Mouse (Mus musculus) neural tube, embryonic 15.5 days (tissue): ENCODE measurements around the gene Jup. TPM values are rescaled to one million over a fixed set of nuclear protein-coding genes. Genes with fewer than 3 reads are reported as not detected.
A peak's percentile ranks its signal among the peaks of the same experiment; 100 is the strongest.

ENCODE experiments used
- ATAC-seq: fragments of 200-750 bp; cut with Nextera tagmentation; 2 replicates; pipeline ENCODE4 v1.8.0; 2017; ENCODE audit warnings: mild to moderate bottlenecking, moderate TSS enrichment, moderate library complexity; ENCODE audit not compliant: low FRiP score
- H3K27ac ChIP-seq: fragments of 300-500 bp; sonication (generic); replicated peaks from 2 replicates; pipeline ENCODE4 v1.5.1; 2015; ENCODE audit warnings: mild to moderate bottlenecking, inconsistent platforms
- H3K27me3 ChIP-seq: fragments of 300-500 bp; sonication (generic); replicated peaks from 2 replicates; pipeline ENCODE4 v1.6.1; 2015; ENCODE audit warnings: inconsistent platforms
- H3K36me3 ChIP-seq: fragments of 300-500 bp; sonication (generic); 2 replicates; pipeline ENCODE4 v1.6.1; 2015; ENCODE audit warnings: inconsistent platforms
- H3K4me1 ChIP-seq: fragments of 300-500 bp; sonication (generic); 2 replicates; pipeline ENCODE4 v1.6.1; 2015; ENCODE audit warnings: inconsistent platforms
- H3K4me2 ChIP-seq: fragments of 300-500 bp; sonication (generic); 2 replicates; pipeline ENCODE4 v1.6.1; 2015; ENCODE audit warnings: inconsistent platforms, mild to moderate bottlenecking, moderate library complexity
- H3K4me3 ChIP-seq: fragments of 300-500 bp; sonication (generic); replicated peaks from 2 replicates; pipeline ENCODE4 v1.5.1; 2015; ENCODE audit warnings: mild to moderate bottlenecking, inconsistent platforms
- H3K9ac ChIP-seq: fragments of 300-500 bp; sonication (generic); replicated peaks from 2 replicates; pipeline ENCODE4 v1.6.1; 2015; ENCODE audit warnings: mild to moderate bottlenecking, inconsistent platforms
- H3K9me3 ChIP-seq: fragments of 300-500 bp; sonication (generic); replicated peaks from 2 replicates; pipeline ENCODE4 v1.6.1; 2016; ENCODE audit warnings: inconsistent platforms
- WGBS: fragments of 180-500 bp; shearing (Covaris S2); methylation state at CpG from one replicate; pipeline ENCODE4 v1.1.7; 2015; ENCODE audit warnings: mixed read lengths; 5-methylcytosine and 5-hydroxymethylcytosine counted together
- polyA plus RNA-seq: library from polyadenylated mRNA; unstranded; fragments of >200 nt; fragmentation: Nextera tagmentation; extraction: Ambion mirVana; gene quantifications from 2 replicates; pipeline ENCODE4 v1.2.1, GENCODE M21; 2015

The Jup gene
- polyA plus RNA-seq, 1 experiment from 2014 or later, result 58.2 TPM

DNA sequence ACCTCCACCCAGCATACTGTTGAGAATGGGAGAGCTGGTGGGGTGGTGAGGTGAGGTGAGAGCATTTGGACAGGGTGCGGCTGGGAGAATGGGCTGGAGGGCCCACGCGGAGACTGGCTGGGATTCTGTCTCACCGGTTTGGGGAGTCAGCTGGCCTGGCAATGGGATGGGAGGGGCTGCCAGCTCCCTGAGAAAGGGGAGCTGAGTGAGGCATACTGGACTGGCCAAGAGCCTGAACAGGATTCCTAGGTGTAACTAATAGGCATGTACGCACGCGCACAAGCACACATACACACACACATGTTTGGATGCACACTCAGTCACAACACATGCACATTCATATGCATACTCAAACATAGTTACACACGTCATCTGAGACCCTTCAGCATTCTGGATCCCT, 8.7 kb upstream of the Jup start:
- WGBS, result 83% methylated on average over 8 of the region's 8 CpGs
- no peak overlapping the region for H3K27ac ChIP-seq
- ATAC-seq, result no peak; the same call in 1 of the 2 replicates
- no peak overlapping the region for H3K9ac ChIP-seq
- no peak overlapping the region for H3K4me2 ChIP-seq
- peaks cover 4% of the 10 kb centered on the region for H3K4me1 ChIP-seq
- H3K36me3 ChIP-seq, result peaks cover 7% of the 10 kb centered on the region; the same call in 1 of the 2 replicates
- no peaks in the 10 kb centered on the region for H3K27me3 ChIP-seq
- H3K4me3 ChIP-seq, result no peak overlapping the region
- H3K9me3 ChIP-seq, result no peaks in the 10 kb centered on the region

DNA sequence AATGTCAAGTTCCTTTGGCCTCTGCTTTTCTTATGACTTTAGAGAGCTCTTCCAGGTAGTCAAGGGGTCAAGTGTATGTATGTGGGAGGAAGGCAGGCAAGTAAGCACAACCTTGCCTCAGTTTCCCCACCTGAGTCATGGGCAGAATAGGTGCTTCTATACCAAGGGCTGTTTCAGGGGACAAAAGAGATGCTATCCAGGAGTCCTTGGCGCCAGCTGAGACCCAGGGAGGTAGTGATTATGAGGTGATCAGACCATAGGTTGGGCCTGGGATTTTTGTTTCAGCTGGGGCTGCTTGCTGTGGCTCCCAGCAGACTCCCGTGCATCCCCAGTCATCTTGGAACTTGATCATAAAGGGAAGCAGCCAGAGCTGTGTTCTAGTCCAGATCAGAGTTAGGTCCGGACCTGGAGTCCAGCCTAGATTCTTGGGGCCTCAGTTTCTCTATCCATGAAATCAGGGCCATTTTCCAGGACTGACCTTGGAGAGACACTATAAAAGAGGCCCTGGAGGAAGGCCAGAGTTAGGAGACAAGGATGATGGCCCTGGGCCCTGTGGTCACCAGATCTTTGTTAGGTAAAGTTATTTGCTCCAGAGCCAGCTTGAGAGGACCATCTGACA, 7.0 kb upstream of the Jup start:
- H3K9me3 ChIP-seq, result no peaks in the 10 kb centered on the region
- no peak overlapping the region for H3K27ac ChIP-seq
- H3K4me2 ChIP-seq, result no peak overlapping the region
- H3K4me1 ChIP-seq, result no peaks in the 10 kb centered on the region; the same call in 1 of the 2 replicates
- H3K27me3 ChIP-seq, result no peaks in the 10 kb centered on the region
- no peak overlapping the region for H3K9ac ChIP-seq
- H3K4me3 ChIP-seq, result no peak overlapping the region
- ATAC-seq, result no peak
- WGBS, result 83% methylated on average over 3 of the region's 3 CpGs
- 0 out of 2 replicates have a peak, but pooled peaks cover 7% of the 10 kb centered on the region for H3K36me3 ChIP-seq

DNA sequence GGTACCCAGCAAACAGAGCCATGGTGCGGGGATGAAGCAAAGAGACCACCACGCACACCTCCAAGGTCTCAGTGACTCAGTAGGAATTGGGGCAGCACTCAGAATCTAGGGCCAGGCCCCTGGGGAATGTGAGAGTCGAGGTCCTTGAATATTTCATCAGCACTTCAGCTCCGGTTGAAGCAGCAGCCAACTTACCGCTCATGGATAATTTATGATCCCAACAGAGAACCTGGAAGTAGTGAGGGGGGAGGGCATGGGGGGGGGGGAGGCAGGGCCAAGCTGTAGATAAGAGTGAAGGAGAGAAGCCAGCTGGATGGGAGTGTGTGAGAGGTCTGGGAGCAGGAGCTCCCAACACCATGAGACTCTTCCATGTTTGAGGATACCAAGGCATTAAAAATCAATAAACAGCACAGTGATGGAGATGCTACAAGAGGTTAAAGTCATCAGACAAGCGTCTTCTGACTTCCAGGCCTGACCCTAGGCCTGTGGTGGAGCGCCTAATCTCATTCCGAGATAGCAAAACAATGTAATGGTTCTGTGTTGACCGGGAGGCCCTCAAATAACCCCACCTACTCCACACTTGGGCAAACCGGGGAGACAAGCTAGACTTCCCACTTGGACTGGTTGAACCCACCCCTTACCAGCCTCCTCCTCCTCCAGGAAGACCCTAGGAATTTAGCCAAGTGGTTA, 6.0 kb upstream of the Jup start:
- Histone ChIP-seq H3K36me3 (no peaks in the 10 kb centered on the region), H3K4me3 (no peak overlapping the region), H3K4me2 (no peak overlapping the region), H3K27ac (no peak overlapping the region), H3K9ac (no peak overlapping the region), H3K4me1 (no peaks in the 10 kb centered on the region; the same call in 1 of the 2 replicates), H3K9me3 (no peaks in the 10 kb centered on the region), H3K27me3 (no peaks in the 10 kb centered on the region)
- no peak for ATAC-seq
- WGBS, result 71% methylated on average over 10 of the region's 10 CpGs

DNA sequence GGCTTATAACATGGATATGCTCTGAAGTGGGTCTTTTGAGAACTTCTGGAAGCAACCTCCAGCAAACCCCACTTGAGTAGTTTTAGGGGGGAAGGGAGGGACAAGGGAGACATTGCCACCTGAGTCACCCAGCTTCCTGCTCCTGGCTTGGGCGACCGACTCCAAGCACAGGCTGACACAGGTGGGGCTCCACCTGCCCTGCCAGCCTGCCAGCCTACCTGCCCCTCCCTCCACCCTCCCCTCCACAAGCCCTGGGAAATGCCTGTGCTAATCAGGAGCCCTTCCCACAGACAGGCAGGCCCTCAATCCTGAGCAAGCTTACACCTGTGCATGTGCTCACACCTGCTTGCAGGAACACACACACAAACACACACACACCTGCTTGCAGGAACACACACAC, 5.1 kb upstream of the Jup start:
- Histone ChIP-seq H3K9ac (no peak overlapping the region), H3K9me3 (no peaks in the 10 kb centered on the region), H3K4me1 (peaks cover 3% of the 10 kb centered on the region; the same call in 1 of the 2 replicates), H3K4me2 (no peak overlapping the region), H3K36me3 (no peaks in the 10 kb centered on the region), H3K27ac (no peak overlapping the region), H3K27me3 (no peaks in the 10 kb centered on the region), H3K4me3 (no peak overlapping the region)
- 93% methylated on average over 2 of the region's 2 CpGs for WGBS
- ATAC-seq, result no peak

DNA sequence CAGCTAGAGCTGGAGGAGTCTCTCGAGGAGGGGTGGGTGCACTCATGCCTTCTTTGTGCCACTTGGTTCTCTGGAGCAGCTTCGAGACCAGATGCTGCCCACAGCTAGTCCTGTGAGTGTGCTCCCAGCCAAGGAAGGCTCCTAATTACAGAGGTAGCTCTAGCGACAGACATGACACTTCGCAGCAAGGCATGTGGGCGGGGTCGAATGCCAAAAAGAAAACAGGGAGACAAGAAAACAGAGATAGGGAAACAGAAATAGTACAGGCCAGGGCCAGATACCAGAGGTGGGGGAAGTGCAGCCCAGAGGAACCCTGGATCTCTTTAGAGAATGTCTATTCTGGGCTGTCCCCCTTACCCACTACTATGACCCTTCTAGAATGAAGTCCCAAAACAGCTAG, 4.7 kb upstream of the Jup start:
- H3K4me2 ChIP-seq, result no peak overlapping the region
- no peaks in the 10 kb centered on the region for H3K9me3 ChIP-seq
- H3K4me1 ChIP-seq, result peaks cover 5% of the 10 kb centered on the region; the same call in 1 of the 2 replicates
- no peaks in the 10 kb centered on the region for H3K36me3 ChIP-seq
- no peak overlapping the region for H3K9ac ChIP-seq
- H3K27ac ChIP-seq, result no peak overlapping the region
- no peak overlapping the region for H3K4me3 ChIP-seq
- no peaks in the 10 kb centered on the region for H3K27me3 ChIP-seq
- WGBS, result 49% methylated on average over 6 of the region's 6 CpGs
- no peak for ATAC-seq

DNA sequence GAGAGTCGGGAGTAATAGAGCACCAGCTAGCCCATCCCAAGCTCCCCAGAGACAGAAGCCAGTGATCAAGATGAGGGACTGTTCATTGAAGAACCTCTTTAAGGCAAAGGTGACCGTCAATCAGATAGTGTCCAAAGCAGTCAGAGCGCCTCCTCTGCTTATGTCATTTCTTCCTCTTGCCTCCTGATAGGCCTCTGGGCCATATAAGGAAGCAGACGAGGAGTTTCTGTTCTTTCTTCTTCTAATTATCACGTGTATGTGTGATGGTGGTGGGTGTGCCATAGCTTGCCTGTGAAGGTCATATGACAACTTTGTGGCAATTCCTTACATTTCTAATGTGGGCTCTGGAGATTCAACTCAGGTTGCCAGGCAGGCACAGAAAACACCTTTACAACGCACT, 3.3 kb upstream of the Jup start:
- WGBS, result 85% methylated on average over 6 of the region's 6 CpGs

DNA sequence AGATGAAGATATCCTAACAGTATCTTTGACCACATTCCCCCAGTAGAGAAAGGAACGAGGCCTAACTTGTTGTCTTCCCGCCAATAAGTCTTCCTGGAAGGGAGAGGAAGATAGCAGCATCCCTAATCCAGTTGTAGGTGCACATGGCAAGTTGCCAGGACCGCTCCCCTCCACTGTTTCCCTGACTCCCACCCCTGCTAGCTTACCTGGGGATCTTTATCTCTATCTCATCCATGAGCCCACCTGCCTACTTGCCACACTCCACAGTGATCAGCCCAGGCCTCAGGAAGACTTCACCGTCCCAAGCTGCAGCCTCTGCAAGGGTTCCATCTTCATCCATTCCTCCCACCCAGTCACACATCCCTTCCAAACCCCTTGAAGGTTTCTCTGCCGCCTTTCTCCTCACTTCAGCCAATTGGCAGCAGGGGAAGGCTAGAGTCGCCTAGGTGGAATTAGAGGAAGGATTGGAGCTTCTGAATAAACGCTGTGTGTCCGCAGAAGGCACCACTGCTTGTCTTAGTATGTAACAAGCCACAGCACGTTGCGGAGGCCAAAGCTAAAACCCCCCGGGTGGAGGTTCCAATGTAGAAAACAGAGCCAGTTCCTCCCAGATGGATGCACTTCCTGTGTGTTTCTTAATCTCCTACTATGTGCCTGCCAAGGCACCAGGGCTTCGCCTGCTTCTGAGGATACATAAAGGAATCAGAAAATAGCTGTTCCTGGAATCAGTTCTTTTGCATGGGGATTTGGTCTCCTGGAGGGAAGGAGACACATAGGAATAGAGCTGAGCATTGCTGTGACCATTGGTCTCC, 2.4 kb upstream of the Jup start:
- Histone ChIP-seq H3K4me2 (no peak overlapping the region), H3K27ac (no peak overlapping the region), H3K27me3 (0 out of 2 replicates have a peak, but pooled peaks cover 3% of the 10 kb centered on the region), H3K9ac (no peak overlapping the region), H3K4me1 (peaks cover 28% of the 10 kb centered on the region), H3K36me3 (no peaks in the 10 kb centered on the region), H3K9me3 (no peaks in the 10 kb centered on the region), H3K4me3 (no peak overlapping the region)
- 78% methylated on average over 12 of the region's 12 CpGs for WGBS
- ATAC-seq, result no peak

More for the DNA sequence above, 3.3 kb upstream of the Jup start:
- H3K4me1 ChIP-seq, result peaks cover 19% of the 10 kb centered on the region
- no peak for ATAC-seq
- H3K36me3 ChIP-seq, result no peaks in the 10 kb centered on the region
- no peak overlapping the region for H3K4me3 ChIP-seq
- H3K27ac ChIP-seq, result no peak overlapping the region
- H3K9me3 ChIP-seq, result no peaks in the 10 kb centered on the region
- no peaks in the 10 kb centered on the region for H3K27me3 ChIP-seq
- no peak overlapping the region for H3K4me2 ChIP-seq
- no peak overlapping the region for H3K9ac ChIP-seq

DNA sequence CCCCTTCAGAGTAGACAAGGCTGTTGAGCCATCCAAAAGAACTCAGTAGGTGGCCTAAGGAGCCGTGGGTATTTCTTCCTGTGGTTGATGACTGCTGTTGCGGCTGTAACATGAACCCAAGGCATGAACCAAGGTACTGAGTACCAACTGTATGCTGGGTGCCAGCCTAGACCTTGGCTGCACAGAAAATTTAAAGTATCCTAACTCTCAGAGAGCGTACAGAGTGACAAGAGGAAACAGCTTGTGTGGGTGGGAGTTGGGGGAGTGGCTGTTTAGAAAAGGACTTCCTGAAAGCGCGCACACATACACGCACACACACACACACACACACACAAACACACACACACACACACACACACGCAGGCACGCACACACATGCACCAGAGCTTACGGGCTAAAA, 1.8 kb upstream of the Jup start:
- Histone ChIP-seq H3K9me3 (no peaks in the 10 kb centered on the region), H3K4me3 (no peak overlapping the region), H3K4me2 (no peak overlapping the region), H3K27ac (no peak overlapping the region), H3K4me1 (peaks cover 34% of the 10 kb centered on the region), H3K9ac (no peak overlapping the region), H3K27me3 (0 out of 2 replicates have a peak, but pooled peaks cover 3% of the 10 kb centered on the region), H3K36me3 (no peaks in the 10 kb centered on the region)
- 85% methylated on average over 9 of the region's 9 CpGs for WGBS
- no peak for ATAC-seq

DNA sequence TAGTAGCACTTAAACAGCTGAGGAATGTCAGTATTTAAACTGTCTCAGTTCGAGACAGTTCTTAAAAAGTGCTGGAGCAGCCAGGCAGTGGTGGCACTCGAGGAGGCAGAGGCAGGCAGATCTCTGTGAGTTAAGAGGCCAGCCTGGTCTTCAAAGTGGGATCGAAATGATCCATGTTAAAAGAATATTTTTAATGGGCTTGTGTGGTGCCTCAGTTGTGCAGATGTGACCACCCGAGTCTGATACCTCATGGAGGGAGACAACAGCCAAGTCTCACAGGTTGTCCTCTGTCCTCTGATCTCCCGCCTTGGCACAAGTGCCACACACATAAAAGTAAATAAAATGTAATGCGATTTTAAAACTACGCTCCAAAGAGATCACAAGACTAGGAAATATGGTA, 954 bp upstream of the Jup start:
- Histone ChIP-seq H3K9me3 (no peaks in the 10 kb centered on the region), H3K4me3 (no peak overlapping the region), H3K36me3 (no peaks in the 10 kb centered on the region), H3K27ac (no peak overlapping the region), H3K4me2 (no peak overlapping the region), H3K9ac (no peak overlapping the region), H3K4me1 (peaks cover 35% of the 10 kb centered on the region), H3K27me3 (0 out of 2 replicates have a peak, but pooled peaks cover 3% of the 10 kb centered on the region)
- no peak for ATAC-seq
- 94% methylated on average over 7 of the region's 7 CpGs for WGBS

DNA sequence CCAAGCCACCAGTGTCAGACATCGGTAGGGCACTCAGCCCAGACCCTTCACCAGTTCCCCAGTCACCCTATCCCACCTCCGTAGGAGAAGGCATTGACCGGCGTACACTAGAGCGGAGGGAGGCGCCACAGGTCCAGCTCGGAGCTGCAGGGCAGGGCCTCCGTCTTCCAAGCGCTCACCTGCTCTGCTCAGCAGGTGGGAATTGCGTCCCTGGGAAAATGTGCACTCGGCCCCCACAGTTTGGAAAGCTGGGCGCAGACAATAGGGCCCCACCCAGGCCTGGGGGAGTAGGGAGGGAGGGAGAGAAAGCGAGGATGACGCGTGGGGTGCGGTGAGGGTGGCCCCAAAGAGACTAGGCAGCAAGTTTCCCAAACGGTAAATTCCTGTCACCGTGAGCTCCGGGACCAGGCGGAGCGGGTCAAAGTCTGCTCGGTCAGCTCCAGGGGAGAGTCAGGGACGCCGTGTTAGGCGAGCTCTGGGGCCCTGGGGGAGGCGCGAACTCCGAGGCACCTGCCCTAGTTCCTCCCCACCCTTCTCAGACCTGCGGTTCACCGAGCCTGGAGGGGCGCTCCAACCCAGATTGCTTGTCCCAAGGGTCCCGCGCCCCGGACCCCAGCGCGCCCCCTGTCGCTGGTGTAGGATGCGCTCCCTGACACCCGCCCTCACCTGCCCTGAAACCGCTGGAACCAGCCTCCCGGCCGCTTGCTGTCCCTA, 520 bp downstream of the Jup start:
- Histone ChIP-seq H3K4me1 (peaks cover 35% of the 10 kb centered on the region), H3K4me2 (peak overlapping the region; percentile 64), H3K27ac (peak overlapping the region; percentile 77), H3K27me3 (0 out of 2 replicates have a peak, but pooled peaks cover 3% of the 10 kb centered on the region), H3K9me3 (no peaks in the 10 kb centered on the region), H3K36me3 (no peaks in the 10 kb centered on the region), H3K9ac (peak overlapping the region; percentile 72), H3K4me3 (peak overlapping the region; percentile 61)
- 2% methylated on average over 39 of the region's 42 CpGs for WGBS
- peak; percentile 32; the same call in 1 of the 2 replicates for ATAC-seq
